Mouse (Mus musculus) erythroblast, embryonic 14.5 days (primary cell): ENCODE data around the gene Tubgcp3.

Experiments used
- GATA1 ChIP-seq: IDR thresholded peaks from 2 replicates; pipeline ENCODE4 v1.6.1; 2012; ENCODE audit warnings: low read length, inconsistent platforms, mixed read lengths
- TAL1 ChIP-seq: IDR thresholded peaks from 3 replicates; pipeline ENCODE4 v1.6.1; 2012; ENCODE audit warnings: low read length, inconsistent platforms, mixed read lengths

GRCm38 (mm10) chr8:12583785-12584184 lies 88.3 kb downstream of the Tubgcp3 start:
- no peak for TF ChIP-seq TAL1
- TF ChIP-seq GATA1: no peak
